Comparison of ENCODE assay signal across 1 mouse cellular context in the genomic region with DNA sequence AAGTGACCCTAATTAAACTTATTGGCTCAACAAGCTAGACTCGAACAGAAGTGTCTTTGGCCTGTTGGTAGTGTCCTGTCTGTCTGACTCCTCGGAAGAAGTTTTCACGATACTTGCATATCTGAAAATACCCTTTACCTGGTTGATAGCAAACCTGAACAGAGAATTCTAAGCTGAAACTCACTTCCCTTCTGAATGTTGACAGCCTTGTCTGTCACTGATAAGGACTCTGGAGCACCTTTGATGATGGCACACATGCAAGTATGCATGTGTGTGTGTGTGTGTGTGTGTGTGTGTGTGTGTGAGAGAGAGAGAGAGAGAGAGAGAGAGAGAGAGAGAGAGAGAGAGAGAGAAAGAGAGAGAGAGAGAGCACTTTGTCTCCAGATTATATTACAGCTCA.
TF ChIP-seq lines count a peak whose summit lies in the region.

No protein-coding gene starts in this region.

TF ChIP-seq in MEL, 35 proteins besides CTCF, POLR2A, EP300 and RAD21:
- TF ChIP-seq SIN3A (IDR thresholded peaks at IDR 0.05; ENCODE audit: low read length) (0 out of 2 replicates have a peak, but pooled peaks have one; percentile 37), TCF12 (IDR thresholded peaks at IDR 0.05; ENCODE audit: low read depth, low read length) (peak; percentile 68), TAL1 (IDR thresholded peaks at IDR 0.05; ENCODE audit: low read length) (0 out of 2 replicates have a peak, but pooled peaks have one; percentile 1), ETS1 (IDR thresholded peaks at IDR 0.05; ENCODE audit: low read depth, low read length) (peak; percentile 74), USF1 (IDR thresholded peaks at IDR 0.05; ENCODE audit: low read depth, low read length) (no peak), GATA1 (IDR thresholded peaks at IDR 0.05; ENCODE audit: low read depth, low read length) (peak; percentile 67), E2F4 (IDR thresholded peaks at IDR 0.05; ENCODE audit: borderline replicate concordance, low read depth, low read length) (no peak)
